ENCODE assay signal across 10 mouse cellular contexts in the genomic region with DNA sequence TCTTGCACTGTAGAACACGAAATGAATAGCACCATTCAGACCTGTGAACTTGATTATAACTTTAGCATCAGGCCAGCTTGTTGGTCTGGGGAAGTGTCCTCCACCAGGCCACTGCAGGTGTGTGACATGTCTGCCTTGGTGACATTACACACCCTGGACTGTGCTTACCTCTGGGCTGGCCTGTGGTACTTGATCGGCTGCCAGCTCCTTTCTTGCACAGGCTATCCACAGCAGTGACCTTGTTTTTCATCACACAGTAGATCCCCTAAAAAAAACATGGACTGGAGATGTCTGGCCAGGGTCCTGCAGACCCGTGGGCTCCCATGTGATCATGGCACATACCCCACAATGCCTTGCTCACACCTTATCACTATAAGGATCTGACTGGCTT. TPM values are rescaled to one million over a fixed set of nuclear protein-coding genes. Genes with fewer than 3 reads are reported as not detected.
DNase-seq lines count a peak whose midpoint lies in the region; ATAC-seq and TF ChIP-seq lines count a peak whose summit lies in the region.
"Had no signal": no experiment of that assay in that cellular context is flagged by ENCODE, and none has a peak within 500 bp of the region (broad histone marks: within the 10 kb centered on the region; RNA-seq: fewer than 3 reads in every experiment).

No protein-coding gene starts in this region.

- peaks cover 26% of the 10 kb centered on the region for H3K4me1 ChIP-seq in heart, embryonic 15.5 days (replicated peaks)
- no peaks in the 10 kb centered on the region; the same call in 1 of the 2 replicates for H3K4me1 ChIP-seq in kidney, postnatal 0 days (replicated peaks; ENCODE audit: insufficient read depth, low read length)
- 0 out of 2 replicates have a peak, but pooled peaks cover 2% of the 10 kb centered on the region for H3K4me1 ChIP-seq in intestine, embryonic 16.5 days (ENCODE audit: control insufficient read depth, insufficient read depth, low read length)
- peaks cover 3% of the 10 kb centered on the region; the same call in 1 of the 2 replicates for H3K4me1 ChIP-seq in small intestine, adult 2 months (ENCODE audit: control insufficient read depth, insufficient read depth, insufficient read length, low read length)
- H3K4me1 ChIP-seq: forebrain, embryonic 10.5 days; midbrain, embryonic 12.5 days had no signal

- H3K36me3 ChIP-seq in heart, embryonic 15.5 days: no peaks in the 10 kb centered on the region
- no peaks in the 10 kb centered on the region for H3K36me3 ChIP-seq in kidney, postnatal 0 days (ENCODE audit: insufficient read depth, low read length)
- H3K36me3 ChIP-seq in intestine, embryonic 16.5 days (ENCODE audit: control insufficient read depth, insufficient read depth, low read length): no peaks in the 10 kb centered on the region
- no peaks in the 10 kb centered on the region for H3K36me3 ChIP-seq in small intestine, adult 2 months (ENCODE audit: control insufficient read depth, insufficient read depth, low read length)
- H3K36me3 ChIP-seq: forebrain, embryonic 10.5 days; midbrain, embryonic 12.5 days had no signal

- WGBS in heart, embryonic 15.5 days: 52% methylated on average over 3 of the region's 3 CpGs
- 70% methylated on average over 3 of the region's 3 CpGs for WGBS in kidney, postnatal 0 days
- 77% methylated on average over 3 of the region's 3 CpGs for WGBS in intestine, embryonic 16.5 days
- WGBS in small intestine, adult 2 months: 73% methylated on average over 3 of the region's 3 CpGs

- ATAC-seq in heart, embryonic 15.5 days (replicated peaks; ENCODE audit: insufficient number of reproducible peaks, insufficient read depth, low FRiP score, low read depth): peak; percentile 7; the same call in 1 of the 2 replicates
- ATAC-seq in kidney, postnatal 0 days (replicated peaks; ENCODE audit: low FRiP score, low read depth): 0 out of 2 replicates have a peak, but pooled peaks have one; percentile 11
- ATAC-seq in intestine, embryonic 16.5 days: no peak
- no peak for ATAC-seq in monocyte, adult 5-6 weeks (replicated peaks; ENCODE audit: insufficient number of reproducible peaks, low FRiP score, low TSS enrichment, poor library complexity, severe bottlenecking)

- peak overlapping the region; percentile 95 for H3K27ac ChIP-seq in heart, embryonic 15.5 days
- peak overlapping the region; percentile 70 for H3K27ac ChIP-seq in kidney, postnatal 0 days
- H3K27ac ChIP-seq in intestine, embryonic 16.5 days (ENCODE audit: low read length): peak overlapping the region; percentile 65
- peak overlapping the region; percentile 45; the same call in 1 of the 2 replicates for H3K27ac ChIP-seq in small intestine, adult 2 months (ENCODE audit: insufficient read depth, low read depth, low read length)
- H3K27ac ChIP-seq: forebrain, embryonic 10.5 days; midbrain, embryonic 12.5 days had no signal

- no peaks in the 10 kb centered on the region for H3K27me3 ChIP-seq in heart, embryonic 15.5 days
- no peaks in the 10 kb centered on the region for H3K27me3 ChIP-seq in kidney, postnatal 0 days (ENCODE audit: insufficient read depth, low read length)
- no peaks in the 10 kb centered on the region for H3K27me3 ChIP-seq in intestine, embryonic 16.5 days (replicated peaks; ENCODE audit: control insufficient read depth, insufficient read depth, low read length)
- H3K27me3 ChIP-seq in small intestine, adult 2 months (ENCODE audit: control insufficient read depth, insufficient read depth, low read length): no peaks in the 10 kb centered on the region
- H3K27me3 ChIP-seq: midbrain, embryonic 12.5 days had no signal

- no peak overlapping the region for H3K4me3 ChIP-seq in heart, embryonic 15.5 days
- no peak overlapping the region for H3K4me3 ChIP-seq in kidney, postnatal 0 days (replicated peaks; ENCODE audit: low read depth, low read length)
- H3K4me3 ChIP-seq in intestine, embryonic 16.5 days (ENCODE audit: low read length): no peak overlapping the region
- H3K4me3 ChIP-seq in small intestine, adult 2 months (ENCODE audit: low read depth, low read length): no peak overlapping the region
- H3K4me3 ChIP-seq: forebrain, embryonic 10.5 days; midbrain, embryonic 12.5 days had no signal

- H3K9ac ChIP-seq in heart, embryonic 15.5 days: 0 out of 2 replicates have a peak overlapping the region, but pooled peaks have one; percentile 18
- no peak overlapping the region for H3K9ac ChIP-seq in kidney, postnatal 0 days (ENCODE audit: low read depth, low read length)
- H3K9ac ChIP-seq in intestine, embryonic 16.5 days (ENCODE audit: low read depth, low read length): no peak overlapping the region
- H3K9ac ChIP-seq: midbrain, embryonic 12.5 days had no signal

- no peak for TF ChIP-seq POLR2A in small intestine, adult 2 months (IDR thresholded peaks at IDR 0.05; ENCODE audit: low read depth, low read length)

- 0 out of 2 replicates have a peak, but pooled peaks cover 3% of the 10 kb centered on the region for H3K9me3 ChIP-seq in heart, embryonic 15.5 days (replicated peaks)
- H3K9me3 ChIP-seq in kidney, postnatal 0 days (replicated peaks; ENCODE audit: low read length): no peaks in the 10 kb centered on the region
- H3K9me3 ChIP-seq in intestine, embryonic 16.5 days (ENCODE audit: control insufficient read depth, low read length): no peaks in the 10 kb centered on the region
- H3K9me3 ChIP-seq: midbrain, embryonic 12.5 days had no signal

- TF ChIP-seq CTCF in kidney, postnatal 0 days (IDR thresholded peaks at IDR 0.05; ENCODE audit: low read depth): no peak
- TF ChIP-seq CTCF in small intestine, adult 2 months (IDR thresholded peaks at IDR 0.05; ENCODE audit: extremely low read depth, insufficient read length, insufficient replicate concordance, low read depth, low read length): no peak

- H3K4me2 ChIP-seq in heart, embryonic 15.5 days: peak overlapping the region; percentile 30; the same call in 1 of the 2 replicates
- no peak overlapping the region for H3K4me2 ChIP-seq in kidney, postnatal 0 days (ENCODE audit: low read length)
- H3K4me2 ChIP-seq in intestine, embryonic 16.5 days (ENCODE audit: low read depth, low read length): no peak overlapping the region
- H3K4me2 ChIP-seq: midbrain, embryonic 12.5 days had no signal

- no peak for DNase-seq in heart, adult 11 months
- DNase-seq in kidney, postnatal 0 days (ENCODE audit: low spot score): no peak
- no peak for DNase-seq in kidney, postnatal 36 days

RNA-seq across cellular contexts. Expression of a gene that starts 51.4 kb away (rescaled TPM):
- 15.7 and 19.8 TPM in 2 replicates for polyA plus RNA-seq in heart, embryonic 15.5 days (2015; fragmentation: Nextera tagmentation; extraction: Ambion mirVana)
- polyA plus RNA-seq in kidney, postnatal 0 days (2015; fragmentation: Nextera tagmentation; extraction: Ambion mirVana): 13.9 and 14.3 TPM in 2 replicates
- polyA plus RNA-seq in intestine, embryonic 16.5 days (2015; fragmentation: Nextera tagmentation; extraction: Ambion mirVana): 5.0 and 5.1 TPM in 2 replicates
- 0.42 and 0.65 TPM in 2 replicates for polyA plus RNA-seq in small intestine, adult 2 months (2012; rRNA removed)
- not detected in 3 replicates for total RNA-seq in monocyte, adult 5-6 weeks (2017)
- total RNA-seq: CH12.LX had no signal

RNA-seq across cellular contexts. Expression of a gene that starts 57.6 kb away (rescaled TPM):
- polyA plus RNA-seq in heart, embryonic 15.5 days (2015; fragmentation: Nextera tagmentation; extraction: Ambion mirVana): 3.5 and 5.8 TPM in 2 replicates
- polyA plus RNA-seq in kidney, postnatal 0 days (2015; fragmentation: Nextera tagmentation; extraction: Ambion mirVana): 42.6 and 44.7 TPM in 2 replicates
- 3.8 and 4.8 TPM in 2 replicates for polyA plus RNA-seq in intestine, embryonic 16.5 days (2015; fragmentation: Nextera tagmentation; extraction: Ambion mirVana)
- polyA plus RNA-seq in small intestine, adult 2 months (2012; rRNA removed): 0.95 and 2.3 TPM in 2 replicates
- total RNA-seq in monocyte, adult 5-6 weeks (2017): not detected in 3 replicates

Comparison
In these comparisons a context has a peak if more than half of its experiments do, and no peak if none do; other contexts are left out.
1. ATAC-seq: peak in heart, embryonic 15.5 days (single experiment) and kidney, postnatal 0 days (single experiment); none in intestine, embryonic 16.5 days (single experiment) and monocyte, adult 5-6 weeks (single experiment).
2. H3K27ac ChIP-seq: peak in every context shown above with its lines; median percentile 95 in heart, embryonic 15.5 days; 70 in kidney, postnatal 0 days; 65 in intestine, embryonic 16.5 days; 45 in small intestine, adult 2 months.